Mouse (Mus musculus) brain, embryonic 18.5 days (tissue): ENCODE measurements around the gene Kdm2a.

Experiments
- DNase-seq: peaks from one replicate; pipeline ENCODE4 v3.0.0-alpha.2; 2012; ENCODE audit warnings: low read depth, low spot score

Kdm2a gene

DNA sequence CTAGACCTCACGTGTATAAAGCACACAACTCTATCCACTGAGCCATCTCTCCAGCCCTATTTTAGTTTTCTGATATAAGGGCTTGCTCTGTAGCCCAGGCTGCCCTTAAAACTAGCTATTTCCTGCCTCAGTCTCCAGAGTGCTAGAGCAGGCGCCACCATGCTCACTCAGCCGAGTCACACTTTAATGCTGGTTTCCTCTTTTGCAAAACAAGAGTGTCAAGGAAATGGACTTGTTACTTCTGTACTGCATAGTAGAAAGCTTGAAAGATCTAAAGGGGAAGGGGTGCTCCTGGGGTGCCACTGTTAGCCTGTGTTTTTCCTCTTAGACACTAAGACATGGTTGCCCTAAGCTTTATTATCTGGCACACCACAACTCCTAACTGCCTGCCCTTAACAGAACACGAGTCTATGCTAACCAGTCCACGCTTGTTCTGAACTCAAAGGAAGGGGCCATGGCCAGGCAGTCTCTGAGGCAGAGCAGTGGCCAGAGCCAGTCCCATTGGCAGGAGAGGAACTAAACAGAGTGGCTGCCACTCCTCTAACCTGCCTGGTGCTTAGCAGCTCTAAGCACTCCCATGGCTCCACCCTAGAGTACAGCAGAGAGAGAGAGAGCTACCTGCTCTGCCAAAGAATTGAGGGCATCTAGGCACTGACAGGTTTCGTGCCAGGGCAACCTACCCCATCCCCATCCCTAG, 98.4 kb downstream of the Kdm2a start:
- no peak for DNase-seq

DNA sequence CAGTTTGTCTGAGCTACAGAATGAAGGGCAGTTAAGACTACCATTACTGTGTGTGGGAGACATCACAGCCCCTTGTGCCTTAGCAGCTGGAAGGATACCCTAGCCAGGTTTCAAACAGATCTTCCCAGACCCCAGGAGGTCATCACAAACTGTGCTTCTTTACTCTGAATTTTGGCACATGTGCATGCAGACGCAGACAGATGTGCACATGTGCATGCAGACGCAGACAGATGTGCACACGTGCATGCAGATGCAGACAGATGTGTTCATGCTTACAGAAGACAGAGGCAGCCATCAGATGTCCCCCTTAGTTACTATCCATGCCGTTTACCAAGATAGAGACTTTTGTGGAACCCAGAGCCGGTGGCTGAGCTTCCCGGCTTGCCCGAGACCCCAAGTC, 99.0 kb downstream of the Kdm2a start:
- DNase-seq = no peak

DNA sequence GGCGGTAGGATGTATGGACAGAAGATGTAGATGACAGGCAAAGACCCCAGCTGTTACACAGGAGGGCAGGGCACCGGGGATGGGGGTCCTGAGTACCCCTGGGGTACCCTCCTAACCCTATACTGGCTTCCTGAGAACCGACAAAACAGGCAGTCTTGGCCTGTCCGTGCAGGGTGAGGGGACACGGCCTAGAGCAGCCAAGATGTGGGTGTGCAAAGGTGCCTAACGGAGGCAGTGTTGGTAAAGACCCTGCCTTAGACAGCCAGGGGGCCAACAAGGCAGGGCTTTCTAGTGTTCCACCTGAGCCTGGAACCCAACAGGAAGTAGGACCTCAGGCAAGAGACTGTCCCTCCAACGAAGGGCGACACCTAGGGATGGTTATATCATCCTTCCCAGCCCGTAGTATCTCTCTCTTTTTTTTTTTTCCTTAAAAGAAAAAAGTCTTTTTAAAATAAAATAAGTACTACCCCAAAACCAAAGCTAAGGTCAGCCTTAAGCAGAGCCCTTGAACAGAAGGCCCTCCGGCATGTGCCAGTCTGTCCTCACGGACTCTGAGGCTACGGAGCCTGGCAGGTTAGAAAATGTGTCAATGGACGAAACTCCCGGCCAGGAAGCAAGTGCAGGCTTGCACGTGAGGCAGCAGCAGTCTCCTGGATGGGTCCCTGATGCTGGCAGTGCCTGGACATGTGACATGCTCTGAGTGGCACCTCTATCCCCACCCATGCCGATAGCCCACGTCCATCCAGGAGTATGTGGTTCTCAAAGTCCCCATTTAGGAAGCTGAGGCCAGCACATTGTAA, 99.6 kb downstream of the Kdm2a start:
- DNase-seq = no peak

DNA sequence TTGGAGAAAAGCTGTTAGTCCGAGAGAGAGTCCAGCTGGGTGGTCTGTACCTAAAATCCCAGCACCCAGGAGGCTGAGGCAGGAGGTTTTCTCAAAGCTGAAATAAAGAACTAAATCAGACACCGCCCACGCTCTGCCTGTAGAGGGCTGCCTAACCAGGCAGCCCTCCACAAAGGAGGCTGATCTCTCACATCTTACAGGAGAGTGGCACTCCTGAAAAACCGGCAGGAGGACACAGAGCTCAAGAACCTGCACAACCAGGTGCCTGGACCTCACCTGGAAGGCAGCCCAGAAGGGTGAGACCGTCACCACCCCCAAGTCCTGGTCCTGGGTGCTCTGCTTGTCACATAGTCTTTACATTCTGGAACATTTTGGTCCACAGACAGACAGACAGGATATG, 100.2 kb downstream of the Kdm2a start:
- no peak for DNase-seq

DNA sequence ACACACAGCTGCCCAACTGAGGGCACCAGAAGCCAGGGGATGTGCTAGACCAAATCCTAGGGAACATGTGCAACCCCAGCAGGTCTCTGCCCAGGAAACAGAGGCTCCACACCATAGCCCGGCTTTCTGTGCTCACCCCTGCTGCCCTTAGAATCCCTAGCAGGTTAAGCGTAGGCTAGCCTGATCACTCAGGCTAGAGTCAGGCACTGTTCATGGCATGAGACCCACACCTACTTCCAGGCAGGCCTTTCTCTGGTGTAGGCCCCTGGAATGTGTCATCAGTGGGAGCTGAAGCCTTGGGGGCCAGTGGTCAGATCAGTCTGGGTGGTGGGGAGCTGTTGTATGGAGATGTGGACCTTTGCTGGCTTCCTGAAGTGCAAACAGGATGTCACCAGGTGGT, 101.5 kb downstream of the Kdm2a start:
- no peak for DNase-seq

DNA sequence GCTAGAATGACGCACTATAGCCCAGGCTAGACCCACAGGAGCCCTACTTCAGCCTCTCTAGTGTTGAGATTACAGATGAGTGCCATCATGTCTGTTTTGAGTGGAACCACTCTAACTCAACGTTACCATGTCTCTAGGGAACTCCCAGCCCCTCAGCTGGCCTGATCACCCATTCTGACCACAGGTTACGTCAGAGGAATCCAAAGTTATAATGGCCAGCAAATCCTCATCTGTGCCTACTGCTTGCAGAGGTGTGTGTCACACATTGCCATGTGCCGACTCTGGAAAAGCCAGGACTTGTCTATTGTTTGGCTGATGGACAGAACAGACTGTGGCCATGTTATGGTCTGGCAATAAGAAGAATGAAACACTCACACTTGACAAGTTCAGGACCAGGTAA, 102.7 kb downstream of the Kdm2a start:
- DNase-seq = no peak

DNA sequence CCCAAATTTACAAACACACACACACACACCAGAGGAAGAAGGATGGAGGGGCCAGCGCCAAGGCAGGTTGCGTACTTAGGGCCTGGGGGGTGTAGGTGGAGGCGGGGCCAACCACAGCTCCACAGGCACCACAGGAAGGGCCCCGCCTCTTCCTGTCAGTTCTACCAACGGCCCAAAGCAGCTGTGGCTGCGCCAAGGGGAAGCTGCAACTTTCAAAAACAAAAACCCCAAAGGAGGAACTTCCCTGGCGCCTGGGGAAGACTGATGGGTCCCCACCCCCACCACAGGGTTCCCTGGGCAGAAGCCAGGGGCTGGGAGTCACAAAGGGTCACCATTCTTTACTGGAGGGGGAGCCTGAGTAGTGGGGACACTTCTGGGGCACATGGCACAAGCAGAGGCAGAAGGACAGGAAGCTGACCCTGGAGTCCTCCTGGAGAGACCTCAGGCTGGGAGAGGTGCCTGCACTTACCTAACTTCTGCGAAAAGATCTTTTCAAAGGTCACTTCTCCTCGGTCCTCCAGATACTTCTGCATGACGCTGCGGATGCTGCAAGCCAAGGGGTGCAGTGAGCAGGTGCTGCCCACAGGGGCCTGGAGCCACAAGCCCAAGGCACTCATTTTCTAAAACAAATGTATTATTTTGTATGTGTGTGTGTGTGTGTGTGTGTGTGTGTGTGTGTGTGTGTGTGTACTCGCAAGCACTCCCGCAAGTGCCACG, 103.5 kb downstream of the Kdm2a start:
- DNase-seq = no peak

DNA sequence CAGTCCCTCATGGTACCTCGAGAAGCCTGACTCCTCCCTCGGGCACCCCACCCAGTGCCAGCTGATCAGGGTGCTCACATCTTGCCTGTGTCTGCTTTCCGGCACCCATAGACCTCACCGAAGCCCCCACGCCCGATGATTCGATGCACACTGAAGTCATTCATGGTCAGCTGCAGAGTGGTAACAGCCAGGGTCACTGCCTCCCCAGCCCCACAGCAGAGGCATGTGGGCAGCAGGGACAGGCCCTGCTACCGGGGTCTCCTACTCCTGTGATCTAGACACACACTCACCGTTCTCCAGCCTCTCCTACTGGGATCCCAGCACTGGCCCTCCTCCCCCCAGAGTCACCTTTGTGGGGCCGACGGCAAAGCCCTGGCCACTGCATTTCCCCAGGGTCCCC, 106.9 kb downstream of the Kdm2a start:
- DNase-seq = no peak

DNA sequence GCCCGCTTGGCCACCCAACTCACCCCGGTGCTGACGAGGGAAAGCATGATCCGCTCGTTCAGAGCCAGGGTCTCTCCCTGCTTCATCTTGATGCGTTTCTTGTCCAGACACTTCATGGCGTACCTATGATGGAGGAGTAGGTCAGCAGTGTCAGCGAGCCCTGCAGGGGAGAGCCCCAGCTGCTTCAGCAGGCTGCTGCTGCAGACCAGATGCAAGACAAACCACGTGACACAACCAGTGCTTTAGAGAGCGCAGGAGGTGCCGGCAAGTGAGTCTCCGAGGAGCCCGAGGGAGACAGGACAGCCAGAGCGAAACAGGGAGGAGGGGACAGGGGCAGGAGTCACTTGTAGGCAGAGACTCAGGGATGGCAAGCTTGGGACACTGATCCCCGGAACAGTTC, 107.3 kb downstream of the Kdm2a start:
- no peak for DNase-seq

DNA sequence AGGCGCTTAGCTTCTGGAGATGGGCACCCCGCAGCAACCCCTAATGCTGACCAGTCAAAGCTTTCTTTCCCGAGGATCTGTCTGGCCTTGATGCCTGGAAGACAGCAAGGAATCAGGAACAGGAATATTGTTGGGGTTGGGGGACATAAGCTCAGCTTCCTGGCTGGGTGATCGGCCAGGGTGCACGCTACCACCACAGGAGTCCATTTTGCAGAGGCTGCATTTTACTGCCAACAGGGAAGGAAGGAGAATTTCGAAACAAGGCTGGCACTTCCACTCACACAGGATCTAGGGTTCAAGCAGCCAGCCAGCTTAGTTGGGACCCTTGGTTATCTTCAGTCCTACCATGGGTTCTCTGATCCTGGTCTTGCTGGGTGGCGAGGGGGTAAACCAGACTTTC, 114.4 kb downstream of the Kdm2a start:
- no peak for DNase-seq

DNA sequence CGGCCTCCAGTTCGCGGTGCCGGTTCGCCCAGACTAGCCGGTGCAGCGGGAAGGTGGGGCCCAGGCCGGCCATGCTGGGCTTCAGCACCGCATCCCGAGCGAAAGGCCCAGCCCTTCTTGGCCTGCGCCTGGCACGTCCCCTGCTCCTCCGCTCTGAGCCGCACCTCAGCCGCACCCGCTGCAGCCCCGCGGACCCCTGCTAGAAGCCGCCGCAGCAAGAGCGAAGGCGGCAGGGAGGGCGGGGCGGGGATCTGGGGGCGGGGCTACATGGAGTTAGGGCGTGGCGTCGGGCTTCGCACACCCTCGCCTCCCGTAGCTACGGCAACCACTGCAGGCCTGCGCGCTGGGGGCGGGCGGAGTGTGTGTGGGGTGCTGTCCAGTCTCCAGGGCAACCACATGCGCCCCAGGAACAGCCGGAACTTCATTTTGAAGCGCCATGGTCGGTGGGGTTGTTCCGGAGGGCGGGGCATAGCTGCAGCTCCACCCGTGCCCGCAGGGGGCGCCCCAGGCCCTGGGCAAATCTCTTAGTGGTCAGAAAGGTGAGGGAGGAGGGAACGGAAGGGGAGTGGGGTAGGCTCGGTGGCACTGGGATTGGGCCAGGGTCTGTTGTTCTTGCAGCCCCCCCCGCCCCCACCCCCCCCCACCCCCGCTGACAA, 115.1 kb downstream of the Kdm2a start, which contains the start of gene Ankrd13d:
Gene Ankrd13d (minus strand): TSS at position 240 of the 656 bp plus-strand sequence.
- peak; percentile 57 for DNase-seq

DNA sequence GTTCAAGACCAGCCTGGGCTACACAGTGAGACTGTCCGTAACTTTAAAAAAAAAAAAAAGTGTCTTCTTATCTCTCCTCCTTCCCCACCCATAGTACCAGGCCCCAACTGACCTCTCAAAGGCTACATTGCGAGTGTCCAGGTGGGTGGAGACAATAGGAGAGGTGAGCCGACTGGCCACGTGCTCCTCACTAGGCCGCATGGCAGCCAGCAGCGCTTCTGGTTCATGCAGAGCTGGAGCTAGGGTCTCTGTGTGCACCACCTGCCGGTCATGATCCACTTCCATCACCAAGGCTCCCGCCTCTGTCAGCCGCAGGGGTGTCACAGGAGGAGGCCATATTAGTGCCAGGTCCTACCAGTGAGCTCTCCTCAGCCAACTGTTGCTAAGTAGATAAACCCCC, 117.7 kb downstream of the Kdm2a start:
- no peak for DNase-seq

DNA sequence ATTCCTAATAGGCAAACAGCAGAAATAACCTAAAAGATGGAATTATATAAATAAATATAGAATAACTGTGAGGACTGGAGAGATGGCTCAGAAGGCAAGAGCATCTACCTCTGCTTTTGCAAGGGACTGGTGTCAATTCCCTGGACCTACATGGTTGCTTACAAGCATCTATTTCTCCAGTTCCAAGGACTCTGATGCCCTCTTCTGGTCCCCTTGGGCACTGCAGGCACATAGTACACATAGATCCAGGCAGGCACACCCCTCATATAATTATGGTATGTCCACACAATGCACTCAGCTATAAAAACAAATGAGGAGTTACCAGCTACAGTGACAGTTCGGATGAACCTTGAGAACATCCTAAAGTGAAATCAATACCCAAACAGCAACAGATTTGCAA, 118.6 kb downstream of the Kdm2a start:
- no peak for DNase-seq

DNA sequence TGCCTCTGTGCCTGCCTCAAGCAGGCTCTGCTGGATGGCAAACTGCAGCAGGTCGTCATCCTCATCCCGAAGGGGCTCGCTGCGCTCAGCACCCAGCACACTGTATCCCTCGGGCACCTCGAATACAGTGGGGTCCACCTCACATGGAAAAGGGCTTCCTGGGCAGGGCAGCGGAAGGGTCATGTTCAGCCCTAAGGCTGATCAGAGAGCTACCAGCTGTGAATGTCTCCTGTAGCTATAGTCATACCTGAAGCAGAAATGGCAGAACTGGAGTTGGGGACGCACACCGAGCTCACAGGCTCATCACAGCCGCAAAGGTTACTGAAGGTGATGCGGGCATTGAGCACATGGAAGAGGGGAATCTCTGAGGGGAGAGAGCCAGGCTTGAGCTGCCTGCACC, 127.1 kb downstream of the Kdm2a start:
- DNase-seq = no peak

DNA sequence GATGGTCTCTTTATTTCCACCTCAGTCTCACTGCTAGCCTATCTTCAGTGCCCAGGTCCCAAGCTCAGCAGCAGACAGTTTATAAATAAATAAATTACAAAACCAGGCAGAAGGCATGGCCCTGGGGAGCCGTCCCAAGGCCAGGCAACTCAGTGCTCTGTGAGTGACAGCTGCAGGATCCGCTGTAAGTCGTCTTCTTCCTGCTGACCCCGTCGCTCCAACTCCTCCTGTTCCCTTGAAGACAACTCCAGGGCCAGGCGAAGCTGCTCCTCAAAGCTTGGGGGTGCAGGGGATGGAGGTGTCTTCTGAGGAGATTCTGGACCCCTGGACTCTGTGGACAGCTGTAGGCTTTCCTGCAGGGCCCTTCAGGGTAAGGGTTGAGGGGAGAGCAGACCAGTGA, 127.9 kb downstream of the Kdm2a start:
- no peak for DNase-seq

DNA sequence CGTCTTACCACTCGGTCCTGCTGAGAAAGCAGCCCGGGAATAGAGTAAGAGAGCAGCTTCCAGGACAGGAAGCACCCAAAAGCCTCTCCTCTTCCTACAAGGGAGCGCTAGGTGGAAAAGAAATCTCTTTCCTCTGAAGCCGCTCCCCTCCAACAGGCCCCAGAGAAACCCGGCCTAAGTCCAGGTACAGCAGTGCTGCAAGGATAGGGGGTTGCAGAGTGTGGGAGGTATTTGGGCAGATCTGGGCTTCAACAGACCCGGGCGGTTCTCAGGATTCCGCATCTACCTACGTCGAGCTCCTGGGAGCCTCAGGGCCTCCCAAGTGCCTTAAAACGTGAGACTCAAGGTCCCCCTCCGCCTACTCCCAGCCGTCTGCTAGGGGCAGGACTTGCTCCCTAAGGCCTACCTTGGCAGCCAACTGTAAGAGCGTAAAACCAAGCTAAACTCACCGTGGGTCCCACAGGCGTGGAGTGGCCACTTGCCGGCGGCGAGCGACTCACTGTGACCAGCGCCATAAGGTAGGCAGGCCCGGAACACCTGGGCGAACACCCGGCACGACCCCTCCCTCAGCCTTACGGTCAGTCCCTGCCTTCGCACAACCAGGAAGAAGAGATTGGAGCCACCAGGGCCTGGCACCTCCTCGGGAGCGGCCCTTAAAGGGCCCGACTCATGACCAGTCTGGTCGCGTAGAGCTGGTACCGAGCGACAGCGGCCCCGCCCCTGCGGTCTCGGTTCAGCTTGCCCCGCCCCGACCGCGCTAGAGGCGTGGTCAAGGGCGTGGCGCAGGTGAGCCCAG, 129.3 kb downstream of the Kdm2a start, which contains the start of gene Ssh3:
Gene Ssh3 (minus strand): TSS at position 615 of the 796 bp plus-strand sequence.
- DNase-seq = no peak

DNA sequence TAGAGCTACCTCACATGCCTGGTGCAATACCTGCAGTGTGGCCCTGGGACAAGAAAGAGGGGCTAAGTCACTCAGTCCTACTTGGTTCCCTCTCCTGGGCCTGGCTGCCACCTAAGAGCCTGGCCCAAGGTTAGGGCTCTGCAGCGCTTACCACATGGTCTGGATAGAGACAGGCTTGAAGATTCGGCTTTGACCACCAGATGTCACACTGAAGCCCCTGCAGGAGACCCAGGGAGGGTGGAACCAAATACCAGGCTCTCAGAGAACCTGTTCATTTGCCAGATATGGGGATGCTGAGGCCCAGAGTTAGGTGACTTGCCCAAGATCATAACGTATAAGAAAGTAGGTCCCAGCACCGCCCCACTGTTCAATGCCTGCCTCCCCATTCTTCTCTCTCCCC, 132.1 kb downstream of the Kdm2a start:
- DNase-seq = no peak
